Mouse (Mus musculus) kidney, embryonic 15.5 days (tissue): ENCODE results near the gene Pard3. TPM values are rescaled to one million over a fixed set of nuclear protein-coding genes. Genes with fewer than 3 reads are reported as not detected.

Experiments used
- ATAC-seq: fragments of 200-750 bp; cut with Nextera tagmentation; replicated peaks from 2 replicates; pipeline ENCODE4 v1.8.0; 2017; ENCODE audit warnings: moderate TSS enrichment; ENCODE audit not compliant: low FRiP score
- H3K27ac ChIP-seq: fragments of 300-500 bp; sonication (generic); 2 replicates; pipeline ENCODE4 v1.5.1; 2015; ENCODE audit warnings: mild to moderate bottlenecking, inconsistent platforms
- H3K27me3 ChIP-seq: fragments of 300-500 bp; sonication (generic); 2 replicates; pipeline ENCODE4 v1.6.1; 2015; ENCODE audit warnings: inconsistent platforms
- H3K36me3 ChIP-seq: fragments of 300-500 bp; sonication (generic); 2 replicates; pipeline ENCODE4 v1.6.1; 2015; ENCODE audit warnings: inconsistent platforms
- H3K4me1 ChIP-seq: fragments of 300-500 bp; sonication (generic); 2 replicates; pipeline ENCODE4 v1.6.1; 2015; ENCODE audit warnings: inconsistent platforms
- H3K4me2 ChIP-seq: fragments of 300-500 bp; sonication (generic); 2 replicates; pipeline ENCODE4 v1.6.1; 2015; ENCODE audit warnings: moderate library complexity, mild to moderate bottlenecking, inconsistent platforms
- H3K4me3 ChIP-seq: fragments of 300-500 bp; sonication (generic); replicated peaks from 2 replicates; pipeline ENCODE4 v1.5.1; 2015; ENCODE audit warnings: mild to moderate bottlenecking, inconsistent platforms
- H3K9ac ChIP-seq: fragments of 300-500 bp; sonication (generic); 2 replicates; pipeline ENCODE4 v1.6.1; 2015; ENCODE audit warnings: mild to moderate bottlenecking, inconsistent platforms
- H3K9me3 ChIP-seq: fragments of 300-500 bp; sonication (generic); replicated peaks from 2 replicates; pipeline ENCODE4 v1.6.1; 2016; ENCODE audit warnings: inconsistent platforms
- whole genome bisulfite sequencing: fragments of 180-500 bp; shearing (Covaris S2); methylation state at CpG from one replicate; pipeline ENCODE4 v1.1.7; 2015; ENCODE audit warnings: mixed read lengths; 5-methylcytosine and 5-hydroxymethylcytosine counted together
- polyA plus RNA-seq: library from polyadenylated mRNA; unstranded; fragments of >200 nt; fragmentation: Nextera tagmentation; extraction: Ambion mirVana; gene quantifications from 2 replicates; pipeline ENCODE4 v1.2.1, GENCODE M21; 2015

The Pard3 gene
- polyA plus RNA-seq, 1 experiment from 2014 or later: 27.5 TPM

GRCm38 (mm10) chr8:127431236-127431635 lies 367.5 kb downstream of the Pard3 start:
- 70% methylated on average over 2 of the region's 2 CpGs for WGBS
- H3K27me3 ChIP-seq: no peaks in the 10 kb centered on the region
- H3K4me3 ChIP-seq: no peak overlapping the region
- H3K9ac ChIP-seq: no peak overlapping the region
- no peak overlapping the region for H3K27ac ChIP-seq
- H3K4me1 ChIP-seq: peaks cover 4% of the 10 kb centered on the region; the same call in 1 of the 2 replicates
- H3K9me3 ChIP-seq: no peaks in the 10 kb centered on the region
- no peak overlapping the region for H3K4me2 ChIP-seq
- ATAC-seq: no peak
- peaks cover 37% of the 10 kb centered on the region for H3K36me3 ChIP-seq

- Histone ChIP-seq H3K36me3 (peaks cover 19% of the 10 kb centered on the region), H3K4me3 (no peak overlapping the region)
- 93% methylated on average over 6 of the region's 6 CpGs for WGBS
These were observed 372.3 kb downstream of the Pard3 start for GRCm38 (mm10) chr8:127435975-127436374.

GRCm38 (mm10) chr8:127437613-127438235 lies 374.0 kb downstream of the Pard3 start:
- H3K27ac ChIP-seq: peak overlapping the region; percentile 52
- no peak overlapping the region for H3K9ac ChIP-seq
- no peaks in the 10 kb centered on the region for H3K9me3 ChIP-seq
- H3K4me3 ChIP-seq: no peak overlapping the region
- peak; percentile 53 for ATAC-seq
- H3K36me3 ChIP-seq: peaks cover 21% of the 10 kb centered on the region
- no peaks in the 10 kb centered on the region for H3K27me3 ChIP-seq
- H3K4me2 ChIP-seq: 0 out of 2 replicates have a peak overlapping the region, but pooled peaks have one; percentile 1
- 36% methylated on average over 5 of the region's 5 CpGs for WGBS
- H3K4me1 ChIP-seq: peaks cover 38% of the 10 kb centered on the region

More at GRCm38 (mm10) chr8:127435975-127436374, 372.3 kb downstream of the Pard3 start:
- no peak for ATAC-seq
- Histone ChIP-seq H3K27me3 (no peaks in the 10 kb centered on the region), H3K9me3 (no peaks in the 10 kb centered on the region), H3K27ac (no peak overlapping the region), H3K4me2 (no peak overlapping the region), H3K9ac (no peak overlapping the region), H3K4me1 (peaks cover 38% of the 10 kb centered on the region)

- no peaks in the 10 kb centered on the region for H3K27me3 ChIP-seq
- peak overlapping the region; percentile 43 for H3K4me2 ChIP-seq
- peak overlapping the region; percentile 88 for H3K27ac ChIP-seq
- no peak overlapping the region for H3K9ac ChIP-seq
- no peaks in the 10 kb centered on the region for H3K9me3 ChIP-seq
- no peak for ATAC-seq
- H3K4me1 ChIP-seq: peaks cover 38% of the 10 kb centered on the region
- H3K4me3 ChIP-seq: peak overlapping the region; percentile 32
- peaks cover 13% of the 10 kb centered on the region for H3K36me3 ChIP-seq
- WGBS: 76% methylated on average over 8 of the region's 8 CpGs
These were observed 375.1 kb downstream of the Pard3 start for GRCm38 (mm10) chr8:127438625-127439391.

GRCm38 (mm10) chr8:127439392-127440160 lies 375.9 kb downstream of the Pard3 start:
- H3K9ac ChIP-seq: no peak overlapping the region
- H3K27ac ChIP-seq: peak overlapping the region; percentile 88
- H3K4me2 ChIP-seq: peak overlapping the region; percentile 43
- peaks cover 38% of the 10 kb centered on the region for H3K4me1 ChIP-seq
- no peaks in the 10 kb centered on the region for H3K9me3 ChIP-seq
- H3K36me3 ChIP-seq: peaks cover 13% of the 10 kb centered on the region; the same call in 1 of the 2 replicates
- no peaks in the 10 kb centered on the region for H3K27me3 ChIP-seq
- ATAC-seq: no peak
- H3K4me3 ChIP-seq: peak overlapping the region; percentile 32
- 62% methylated on average over 10 of the region's 10 CpGs for WGBS

- no peaks in the 10 kb centered on the region for H3K27me3 ChIP-seq
- peak overlapping the region; percentile 43 for H3K4me2 ChIP-seq
- H3K4me3 ChIP-seq: peak overlapping the region; percentile 32
These were observed 376.6 kb downstream of the Pard3 start for GRCm38 (mm10) chr8:127440161-127440833.

GRCm38 (mm10) chr8:127440834-127441485 lies 377.3 kb downstream of the Pard3 start:
- no peaks in the 10 kb centered on the region for H3K9me3 ChIP-seq
- 61% methylated on average over 6 of the region's 6 CpGs for WGBS
- peak; percentile 92 for ATAC-seq
- peak overlapping the region; percentile 88 for H3K27ac ChIP-seq
- H3K4me1 ChIP-seq: peaks cover 38% of the 10 kb centered on the region
- no peaks in the 10 kb centered on the region for H3K27me3 ChIP-seq
- peak overlapping the region; percentile 43 for H3K4me2 ChIP-seq
- H3K36me3 ChIP-seq: peaks cover 5% of the 10 kb centered on the region; the same call in 1 of the 2 replicates
- H3K9ac ChIP-seq: peak overlapping the region; percentile 21; the same call in 1 of the 2 replicates
- peak overlapping the region; percentile 32 for H3K4me3 ChIP-seq

More at GRCm38 (mm10) chr8:127440161-127440833, 376.6 kb downstream of the Pard3 start:
- H3K9ac ChIP-seq: peak overlapping the region; percentile 21; the same call in 1 of the 2 replicates
- WGBS: 78% methylated on average over 9 of the region's 9 CpGs
- peaks cover 10% of the 10 kb centered on the region; the same call in 1 of the 2 replicates for H3K36me3 ChIP-seq
- ATAC-seq: no peak; the same call in 1 of the 2 replicates
- H3K4me1 ChIP-seq: peaks cover 38% of the 10 kb centered on the region
- H3K9me3 ChIP-seq: no peaks in the 10 kb centered on the region
- H3K27ac ChIP-seq: peak overlapping the region; percentile 88

GRCm38 (mm10) chr8:127447401-127447800 lies 383.7 kb downstream of the Pard3 start:
- H3K36me3 ChIP-seq: no peaks in the 10 kb centered on the region
- no peak overlapping the region for H3K4me3 ChIP-seq
- no peak for ATAC-seq
- no peaks in the 10 kb centered on the region for H3K4me1 ChIP-seq
- H3K27me3 ChIP-seq: no peaks in the 10 kb centered on the region
- H3K27ac ChIP-seq: no peak overlapping the region
- H3K9me3 ChIP-seq: no peaks in the 10 kb centered on the region
- no peak overlapping the region for H3K4me2 ChIP-seq
- 84% methylated on average over 1 of the region's 1 CpGs for WGBS
- no peak overlapping the region for H3K9ac ChIP-seq

- H3K4me3 ChIP-seq: no peak overlapping the region
- 0 out of 2 replicates have a peak, but pooled peaks cover 6% of the 10 kb centered on the region for H3K36me3 ChIP-seq
- H3K27ac ChIP-seq: no peak overlapping the region
- WGBS: 94% methylated on average over 6 of the region's 6 CpGs
- no peaks in the 10 kb centered on the region for H3K4me1 ChIP-seq
- H3K4me2 ChIP-seq: no peak overlapping the region
- no peak for ATAC-seq
- no peaks in the 10 kb centered on the region for H3K27me3 ChIP-seq
- H3K9me3 ChIP-seq: no peaks in the 10 kb centered on the region
- H3K9ac ChIP-seq: no peak overlapping the region
These were observed 385.6 kb downstream of the Pard3 start for GRCm38 (mm10) chr8:127449066-127449840.

GRCm38 (mm10) chr8:127450954-127451668 lies 387.4 kb downstream of the Pard3 start:
- H3K4me2 ChIP-seq: no peak overlapping the region
- 0 out of 2 replicates have a peak, but pooled peaks cover 6% of the 10 kb centered on the region for H3K36me3 ChIP-seq
- no peak overlapping the region for H3K27ac ChIP-seq
- no peak for ATAC-seq
- no peaks in the 10 kb centered on the region for H3K4me1 ChIP-seq
- H3K9me3 ChIP-seq: no peaks in the 10 kb centered on the region
- 86% methylated on average over 14 of the region's 14 CpGs for WGBS
- H3K4me3 ChIP-seq: no peak overlapping the region
- no peaks in the 10 kb centered on the region for H3K27me3 ChIP-seq
- H3K9ac ChIP-seq: no peak overlapping the region
